In genomic region chr2:30647882-30648494, GRCm38 (mm10) we compare ENCODE assay signal across 9 mouse cellular contexts. TPM values are rescaled to one million over a fixed set of nuclear protein-coding genes. Genes with fewer than 3 reads are reported as not detected.
DNase-seq lines count a peak whose midpoint lies in the region; ATAC-seq lines count a peak whose summit lies in the region.
"Had no signal": no experiment of that assay in that cellular context is flagged by ENCODE, and none has a peak within 500 bp of the region (broad histone marks: within the 10 kb centered on the region; RNA-seq: fewer than 3 reads in every experiment).

No protein-coding gene starts in this region.

- H3K4me2 ChIP-seq in lung, embryonic 15.5 days = no peak overlapping the region
- peak overlapping the region; percentile 46 for H3K4me2 ChIP-seq in limb, embryonic 12.5 days
- H3K4me2 ChIP-seq in stomach, embryonic 16.5 days (ENCODE audit: low read depth, low read length) = no peak overlapping the region

- ATAC-seq in frontal cortex, adult (ENCODE audit: low TSS enrichment) = peak; percentile 32; the same call in 1 of the 2 replicates
- no peak for ATAC-seq in lung, embryonic 15.5 days (ENCODE audit: borderline replicate concordance, extremely low read depth, low FRiP score, low TSS enrichment)
- 0 out of 2 replicates have a peak, but pooled peaks have one; percentile 13 for ATAC-seq in limb, embryonic 12.5 days (ENCODE audit: insufficient number of reproducible peaks, insufficient read depth, low FRiP score, low TSS enrichment, low read depth)
- ATAC-seq in stomach, embryonic 16.5 days (ENCODE audit: insufficient read depth, low FRiP score) = no peak

- no peaks in the 10 kb centered on the region for H3K9me3 ChIP-seq in lung, embryonic 15.5 days
- no peaks in the 10 kb centered on the region for H3K9me3 ChIP-seq in limb, embryonic 12.5 days
- H3K9me3 ChIP-seq in stomach, embryonic 16.5 days (replicated peaks; ENCODE audit: control insufficient read depth, low read length) = no peaks in the 10 kb centered on the region

- peaks cover 51% of the 10 kb centered on the region for H3K4me1 ChIP-seq in lung, embryonic 15.5 days
- peaks cover 57% of the 10 kb centered on the region for H3K4me1 ChIP-seq in limb, embryonic 12.5 days (replicated peaks)
- peaks cover 34% of the 10 kb centered on the region for H3K4me1 ChIP-seq in stomach, embryonic 16.5 days (ENCODE audit: control insufficient read depth, insufficient read depth, low read length)

- no peaks in the 10 kb centered on the region for H3K36me3 ChIP-seq in lung, embryonic 15.5 days
- no peaks in the 10 kb centered on the region for H3K36me3 ChIP-seq in limb, embryonic 12.5 days
- no peaks in the 10 kb centered on the region for H3K36me3 ChIP-seq in stomach, embryonic 16.5 days (ENCODE audit: control insufficient read depth, insufficient read depth, low read length)

- no peak for DNase-seq in frontal cortex, postnatal 14 days (ENCODE audit: low spot score in 2 of 2)
- DNase-seq in lung, postnatal 36 days = no peak
- DNase-seq in spleen, adult 12 weeks (ENCODE audit: low spot score) = no peak
- no peak for DNase-seq in gastrocnemius, postnatal 25 days

- H3K27me3 ChIP-seq in lung, embryonic 15.5 days = no peaks in the 10 kb centered on the region
- H3K27me3 ChIP-seq in limb, embryonic 12.5 days = no peaks in the 10 kb centered on the region
- no peaks in the 10 kb centered on the region for H3K27me3 ChIP-seq in stomach, embryonic 16.5 days (ENCODE audit: control insufficient read depth, insufficient read depth, low read length)

- 28% methylated on average over 13 of the region's 13 CpGs for WGBS in lung, embryonic 15.5 days
- WGBS in limb, embryonic 12.5 days = 26% methylated on average over 13 of the region's 13 CpGs
- 26% methylated on average over 13 of the region's 13 CpGs for WGBS in stomach, embryonic 16.5 days

- no peak overlapping the region for H3K9ac ChIP-seq in lung, embryonic 15.5 days
- peak overlapping the region; percentile 37 for H3K9ac ChIP-seq in limb, embryonic 12.5 days (replicated peaks)
- peak overlapping the region; percentile 31; the same call in 1 of the 2 replicates for H3K9ac ChIP-seq in stomach, embryonic 16.5 days (ENCODE audit: low read length)
- H3K9ac ChIP-seq: liver, embryonic 14.5 days had no signal

- H3K4me3 ChIP-seq in lung, embryonic 15.5 days = no peak overlapping the region
- H3K4me3 ChIP-seq in limb, embryonic 12.5 days (replicated peaks) = no peak overlapping the region
- no peak overlapping the region for H3K4me3 ChIP-seq in stomach, embryonic 16.5 days (replicated peaks; ENCODE audit: low read length)

- 0 out of 2 replicates have a peak overlapping the region, but pooled peaks have one; percentile 42 for H3K27ac ChIP-seq in lung, embryonic 15.5 days
- H3K27ac ChIP-seq in limb, embryonic 12.5 days = peak overlapping the region; percentile 83
- peak overlapping the region; percentile 76 for H3K27ac ChIP-seq in stomach, embryonic 16.5 days (ENCODE audit: low read length)
- H3K27ac ChIP-seq: liver, embryonic 14.5 days had no signal

RNA-seq across cellular contexts. Expression of gene Cstad, which starts 53.1 kb away (rescaled TPM):
- polyA plus RNA-seq in lung, embryonic 15.5 days (2015; fragmentation: Nextera tagmentation; extraction: Ambion mirVana) = 0.68 and 1.0 TPM in 2 replicates
- 0.63 and 1.7 TPM in 2 replicates for polyA plus RNA-seq in limb, embryonic 12.5 days (2016; fragmentation: Nextera tagmentation; extraction: Ambion mirVana)
- 0.34 and 1.1 TPM in 2 replicates for polyA plus RNA-seq in stomach, embryonic 16.5 days (2015; fragmentation: Nextera tagmentation; extraction: Ambion mirVana)
- total RNA-seq in gastrocnemius, postnatal 25 days (2021) = 1 to 10 TPM; 2.3 TPM

Comparison
In these comparisons a context has a peak if more than half of its experiments do, and no peak if none do; other contexts are left out.
1. ATAC-seq: peak in frontal cortex, adult (single experiment) and limb, embryonic 12.5 days (single experiment); none in lung, embryonic 15.5 days (single experiment) and stomach, embryonic 16.5 days (single experiment).
2. Peak in every context shown above with its lines, with median percentiles within 50 percentile points of each other: H3K27ac ChIP-seq.